Mouse (Mus musculus) gastrocnemius, adult 2 months (tissue): ENCODE data around the gene Hbq1a. TPM values are rescaled to one million over a fixed set of nuclear protein-coding genes. Genes with fewer than 3 reads are reported as not detected.
"Not testable (repeated sequence)": the region's sequence is repeated elsewhere in the genome, so short reads cannot be mapped to it uniquely, and the experiment has no call there.

ENCODE experiments used
- DNase-seq: peaks from one replicate; pipeline ENCODE4 v3.0.0; 2022
- H3K27ac ChIP-seq: fragments of 200-600 bp; 2 replicates; pipeline ENCODE4 v1.8.1; 2022; ENCODE audit warnings: mild to moderate bottlenecking
- H3K4me3 ChIP-seq: fragments of 200-600 bp; 2 replicates; pipeline ENCODE4 v1.8.1; 2022; ENCODE audit warnings: mild to moderate bottlenecking, moderate library complexity
- CTCF ChIP-seq: fragments of 200-600 bp; IDR thresholded peaks from 2 replicates; pipeline ENCODE4 v1.8.1; 2022; ENCODE audit warnings: antibody characterized with exemption, mild to moderate bottlenecking, moderate library complexity
- intact Hi-C: fragments of 180-260 bp; cut with DNase I; formaldehyde crosslinking; loops from one replicate; pipeline ENCODE4 v1.15.1; 2025
- total RNA-seq, 2 experiments: library from RNA; stranded (reverse); gene quantifications; 2 replicates each; pipeline ENCODE4 v1.2.3; 2021

The Hbq1a gene
- total RNA-seq, 2 experiments from 2014 or later = not detected

GRCm38 (mm10) chr11:32287493-32287825, 12.4 kb upstream of the Hbq1a start:
- H3K27ac ChIP-seq = no peak overlapping the region
- DNase-seq = no peak
- no peak overlapping the region for H3K4me3 ChIP-seq
- no peak for TF ChIP-seq CTCF
- intact Hi-C loops = loop anchor here (5.0 kb wide), 2 partner anchors 35 to 105 kb away; no protein-coding TSS in a partner anchor

- H3K4me3 ChIP-seq, H3K27ac ChIP-seq, intact Hi-C loops, DNase-seq: not testable (repeated sequence)
Observed at GRCm38 (mm10) chr11:32292819-32293218, 7.0 kb upstream of the Hbq1a start.

DNA sequence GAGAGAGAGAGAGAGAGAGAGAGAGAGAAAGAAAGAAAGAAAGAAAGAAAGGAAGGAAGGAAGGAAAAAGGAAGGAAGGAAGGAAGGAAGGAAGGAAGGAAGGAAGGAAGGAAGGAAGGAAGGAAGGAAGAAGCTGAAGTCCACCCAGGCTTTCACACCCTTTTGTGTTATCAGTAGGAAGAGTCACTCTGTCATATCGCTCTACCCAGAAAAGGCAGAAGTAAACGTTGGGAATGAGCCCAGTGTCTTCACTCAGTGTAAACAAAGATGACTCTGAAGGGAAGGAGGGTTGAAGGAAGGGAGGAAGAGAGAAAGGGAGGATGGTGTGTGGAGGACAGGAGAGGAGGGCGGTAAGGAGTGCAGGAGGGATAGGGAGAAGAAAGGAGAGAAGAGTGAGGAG, 6.4 kb upstream of the Hbq1a start:
- DNase-seq, H3K27ac ChIP-seq, intact Hi-C loops: not testable (repeated sequence)

GRCm38 (mm10) chr11:32296203-32296602, 3.7 kb upstream of the Hbq1a start, which contains the start of gene Hba-a2:
Hba-a2 (plus strand) TSS chr11:32296489.
- H3K4me3 ChIP-seq, intact Hi-C loops, DNase-seq, H3K27ac ChIP-seq: not testable (repeated sequence)

More for the DNA sequence above, 6.4 kb upstream of the Hbq1a start:
- H3K4me3 ChIP-seq = not testable (repeated sequence)

DNA sequence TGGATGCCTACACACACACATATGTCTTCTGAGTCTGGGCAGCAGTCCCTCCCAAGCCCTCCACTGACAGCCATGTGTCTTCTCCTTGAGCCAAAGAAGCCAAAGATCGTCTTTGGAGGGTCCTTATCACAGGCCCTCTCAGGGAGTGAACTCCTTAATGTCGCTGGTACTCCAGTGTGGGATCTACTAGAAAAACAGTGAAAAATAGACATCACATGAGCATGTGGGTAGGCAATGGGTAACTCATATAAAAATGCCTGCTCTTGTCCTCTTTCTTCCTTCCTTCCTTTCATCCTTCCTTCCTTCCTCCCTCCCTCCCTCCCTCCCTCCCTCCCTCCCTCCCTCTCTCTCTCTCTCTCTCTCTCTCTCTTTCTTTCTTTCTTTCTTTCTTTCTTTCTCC, 2.5 kb upstream of the Hbq1a start:
- H3K4me3 ChIP-seq, H3K27ac ChIP-seq, DNase-seq, intact Hi-C loops: not testable (repeated sequence)

- no peak overlapping the region for H3K4me3 ChIP-seq
- no peak for DNase-seq
- no peak overlapping the region for H3K27ac ChIP-seq
- intact Hi-C loops = no loop called here
- TF ChIP-seq CTCF = no peak
Observed at GRCm38 (mm10) chr11:32297866-32298531, 1.9 kb upstream of the Hbq1a start.

- Histone ChIP-seq H3K4me3 (no peak overlapping the region), H3K27ac (no peak overlapping the region)
- TF ChIP-seq CTCF = no peak
- no peak for DNase-seq
- intact Hi-C loops = no loop called here
Observed at GRCm38 (mm10) chr11:32298532-32298918, 1.3 kb upstream of the Hbq1a start.

GRCm38 (mm10) chr11:32300279-32301267, 704 bp downstream of the Hbq1a start:
- intact Hi-C loops = loop anchor here (5.0 kb wide), 1 partner anchor 118 kb away; no protein-coding TSS in a partner anchor
- H3K4me3 ChIP-seq = no peak overlapping the region
- no peak for TF ChIP-seq CTCF
- no peak overlapping the region for H3K27ac ChIP-seq
- no peak for DNase-seq

GRCm38 (mm10) chr11:32301506-32301905, 1.6 kb downstream of the Hbq1a start:
- no peak overlapping the region for H3K4me3 ChIP-seq
- DNase-seq = no peak
- intact Hi-C loops = loop anchor here (5.0 kb wide), 1 partner anchor 119 kb away; no protein-coding TSS in a partner anchor
- TF ChIP-seq CTCF = no peak
- no peak overlapping the region for H3K27ac ChIP-seq

- intact Hi-C loops = loop anchor here (5.0 kb wide), 1 partner anchor 121 kb away; no protein-coding TSS in a partner anchor
Observed at GRCm38 (mm10) chr11:32302824-32303419, 3.1 kb downstream of the Hbq1a start.

GRCm38 (mm10) chr11:32303455-32303854, 3.6 kb downstream of the Hbq1a start:
- Histone ChIP-seq H3K4me3 (no peak overlapping the region), H3K27ac (no peak overlapping the region)
- intact Hi-C loops = loop anchor here (5.0 kb wide), 1 partner anchor 121 kb away; no protein-coding TSS in a partner anchor
- no peak for TF ChIP-seq CTCF
- DNase-seq = no peak

More at GRCm38 (mm10) chr11:32302824-32303419, 3.1 kb downstream of the Hbq1a start:
- no peak overlapping the region for H3K27ac ChIP-seq
- H3K4me3 ChIP-seq = no peak overlapping the region
- no peak for TF ChIP-seq CTCF
- no peak for DNase-seq

GRCm38 (mm10) chr11:32307006-32307405, 7.1 kb downstream of the Hbq1a start:
- DNase-seq = no peak
- TF ChIP-seq CTCF = no peak
- Histone ChIP-seq H3K27ac (no peak overlapping the region), H3K4me3 (no peak overlapping the region)
- intact Hi-C loops = no loop called here

- H3K4me3 ChIP-seq = no peak overlapping the region
- H3K27ac ChIP-seq = no peak overlapping the region
- TF ChIP-seq CTCF = no peak
- no peak for DNase-seq
- intact Hi-C loops = no loop called here
Observed at GRCm38 (mm10) chr11:32309446-32309845, 9.6 kb downstream of the Hbq1a start.
